Mouse (Mus musculus) NIH3T3 (cell line): Measurements from ENCODE around the gene Fbxo41.

Source experiments
- DNase-seq: peaks from one replicate; pipeline ENCODE4 v3.0.0-alpha.2; 2012; ENCODE audit warnings: low read depth

The Fbxo41 gene

DNA sequence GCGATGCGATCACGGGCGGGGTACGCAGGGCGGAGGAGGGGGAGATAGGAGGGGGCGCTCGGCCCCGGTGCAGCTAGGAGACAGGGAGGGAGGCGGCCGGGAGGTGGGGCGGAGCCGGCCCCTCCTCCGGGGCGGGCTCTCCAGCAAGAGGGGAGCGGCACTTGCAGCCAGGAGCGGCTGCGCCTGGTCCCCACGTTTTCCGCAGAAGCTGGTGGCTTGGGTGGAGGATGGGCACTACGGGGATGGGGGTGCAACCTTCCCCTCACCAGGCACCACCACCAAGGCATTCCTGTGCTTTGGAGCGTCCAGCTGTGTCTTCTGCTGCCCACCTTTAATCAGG lies at the start of gene Fbxo41:
Gene Fbxo41, minus strand, starts transcription at position 84 of the 340 bp plus-strand sequence.
- peak; percentile 67 for DNase-seq

DNA sequence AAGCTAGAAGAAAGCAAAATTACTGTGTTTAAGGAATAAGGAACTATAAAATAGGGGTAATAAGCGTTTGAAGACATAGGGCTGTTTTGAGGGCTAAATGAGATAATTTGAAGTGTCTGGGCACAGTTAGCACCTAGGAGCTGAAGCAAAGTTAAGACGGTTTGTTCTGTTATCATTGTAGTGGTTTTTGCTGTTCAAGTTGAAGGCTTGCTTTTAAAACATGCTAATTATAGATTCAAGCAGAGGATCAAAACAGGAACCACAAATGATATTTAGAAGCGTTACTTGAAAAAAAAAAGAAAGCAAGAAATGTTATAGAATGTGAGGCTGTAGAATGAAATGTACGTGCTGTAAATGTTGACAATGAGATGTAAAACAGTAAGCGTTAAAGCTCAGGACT lies 44.8 kb upstream of the Fbxo41 start:
- no peak for DNase-seq

- DNase-seq: no peak
Measured at GRCm38 (mm10) chr6:85544251-85544881, 41.6 kb upstream of the Fbxo41 start.

DNA sequence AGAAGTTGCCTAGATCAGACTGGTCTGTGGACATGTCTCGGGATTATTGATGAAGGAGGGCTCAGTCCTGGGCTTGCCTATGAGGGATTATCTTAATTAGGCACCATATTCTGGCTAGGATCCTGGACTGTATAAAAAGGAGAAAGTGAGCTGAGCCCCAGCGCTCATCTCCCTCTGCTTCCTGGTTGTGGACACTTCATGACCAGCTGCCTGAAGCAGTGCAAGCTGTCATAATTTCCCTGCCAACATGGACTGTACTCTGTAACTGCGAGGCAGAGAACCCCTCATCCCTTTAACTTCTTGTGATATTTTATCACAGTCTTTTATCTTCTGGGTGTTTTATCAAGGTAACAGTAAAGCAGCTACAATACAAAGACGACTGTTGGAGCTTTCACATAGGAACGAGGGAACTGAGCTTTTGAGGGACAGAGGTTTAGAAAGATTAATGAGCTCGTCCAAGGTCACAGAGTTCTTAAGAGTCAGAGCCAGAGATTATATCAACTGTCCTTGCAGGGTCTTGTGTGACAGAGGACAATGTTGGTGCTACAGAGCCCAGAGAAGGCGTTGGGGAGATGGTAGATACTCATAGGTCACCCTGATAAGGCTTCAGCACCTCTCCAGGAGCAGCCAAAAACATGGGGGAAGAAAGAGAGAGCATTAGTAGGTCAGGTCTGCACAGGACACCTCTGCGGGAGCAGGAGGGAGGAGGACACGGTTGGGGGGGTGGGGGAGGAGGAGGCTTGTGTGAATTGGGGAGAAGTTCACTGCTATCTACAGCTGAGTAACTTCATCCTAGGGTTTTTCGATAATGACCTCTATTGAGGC lies 40.8 kb upstream of the Fbxo41 start:
- no peak for DNase-seq

DNA sequence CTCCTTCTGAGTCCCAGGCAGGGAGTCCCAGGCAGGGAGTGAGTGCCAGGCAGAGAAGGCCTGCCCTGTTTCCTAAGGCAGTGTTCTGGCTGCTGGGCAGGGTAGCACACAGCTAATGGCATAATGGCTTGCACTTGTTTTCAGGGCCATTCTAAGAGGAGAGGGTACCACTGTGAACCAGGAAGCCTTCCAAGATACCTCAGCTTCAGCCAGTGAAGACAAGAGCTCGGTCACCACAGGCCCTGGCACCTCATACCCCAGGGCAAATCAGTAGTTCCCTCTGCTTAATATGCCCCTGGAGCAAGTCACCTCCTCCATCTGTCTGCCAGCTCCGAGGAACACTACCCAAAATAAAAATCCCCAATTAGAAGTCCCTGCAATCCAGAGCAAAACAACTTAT lies 20.0 kb upstream of the Fbxo41 start:
- DNase-seq: no peak

- no peak for DNase-seq
Measured at GRCm38 (mm10) chr6:85522026-85522425, 19.2 kb upstream of the Fbxo41 start.

DNA sequence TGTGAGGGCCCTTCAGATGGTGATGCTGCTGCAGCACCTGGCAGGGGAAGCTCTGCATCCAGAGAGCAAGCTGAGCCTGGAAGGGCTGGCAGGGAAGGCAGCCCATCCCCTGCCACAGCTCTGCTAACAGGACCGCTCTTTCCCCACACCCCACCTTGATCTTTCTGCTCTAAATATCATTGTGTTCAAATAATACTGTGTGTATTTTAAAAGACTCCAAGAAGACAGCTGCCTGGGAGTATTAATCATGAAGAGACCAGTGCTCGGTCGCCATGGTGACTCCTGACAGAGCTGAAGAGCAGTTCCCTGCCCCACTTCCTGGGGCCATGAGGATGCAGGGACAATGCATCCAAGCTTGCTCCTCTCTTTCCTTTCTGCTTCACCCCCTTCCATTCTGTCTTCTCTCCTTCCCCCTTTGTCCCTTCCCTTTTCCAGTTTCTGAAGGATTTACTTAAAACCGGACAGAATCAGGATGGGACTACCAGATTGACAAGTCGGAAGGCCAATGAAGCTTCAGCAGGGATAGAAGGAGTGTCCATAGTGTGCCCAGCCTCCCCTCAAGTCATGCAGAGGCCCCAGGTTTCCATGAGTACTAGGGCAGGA lies 15.4 kb upstream of the Fbxo41 start:
- peak; percentile 72 for DNase-seq

DNA sequence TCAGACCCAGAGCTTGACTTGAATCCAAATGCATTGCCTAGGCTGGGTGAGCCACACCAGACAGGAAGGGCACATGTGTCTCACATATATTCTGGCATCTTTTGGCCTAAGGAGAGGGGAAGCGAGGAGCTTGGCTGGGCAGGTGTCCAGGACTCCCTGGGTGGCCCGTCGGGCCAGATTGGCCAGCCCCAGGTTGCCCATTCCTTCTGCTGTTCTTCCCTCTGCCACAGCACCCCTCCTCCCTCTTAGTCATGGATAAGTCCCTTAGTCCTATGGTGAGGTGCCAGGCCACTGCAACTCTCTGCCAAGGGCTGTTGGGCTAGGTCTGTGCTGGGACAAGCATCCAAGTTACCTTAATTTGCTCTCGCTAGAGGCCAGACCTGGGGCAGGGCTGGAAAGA lies 13.1 kb upstream of the Fbxo41 start:
- peak; percentile 51 for DNase-seq

- peak; percentile 67 for DNase-seq
Measured at GRCm38 (mm10) chr6:85513531-85513910, 10.7 kb upstream of the Fbxo41 start, which contains the start of gene Egr4. Egr4 (minus strand) TSS chr6:85513589.

DNA sequence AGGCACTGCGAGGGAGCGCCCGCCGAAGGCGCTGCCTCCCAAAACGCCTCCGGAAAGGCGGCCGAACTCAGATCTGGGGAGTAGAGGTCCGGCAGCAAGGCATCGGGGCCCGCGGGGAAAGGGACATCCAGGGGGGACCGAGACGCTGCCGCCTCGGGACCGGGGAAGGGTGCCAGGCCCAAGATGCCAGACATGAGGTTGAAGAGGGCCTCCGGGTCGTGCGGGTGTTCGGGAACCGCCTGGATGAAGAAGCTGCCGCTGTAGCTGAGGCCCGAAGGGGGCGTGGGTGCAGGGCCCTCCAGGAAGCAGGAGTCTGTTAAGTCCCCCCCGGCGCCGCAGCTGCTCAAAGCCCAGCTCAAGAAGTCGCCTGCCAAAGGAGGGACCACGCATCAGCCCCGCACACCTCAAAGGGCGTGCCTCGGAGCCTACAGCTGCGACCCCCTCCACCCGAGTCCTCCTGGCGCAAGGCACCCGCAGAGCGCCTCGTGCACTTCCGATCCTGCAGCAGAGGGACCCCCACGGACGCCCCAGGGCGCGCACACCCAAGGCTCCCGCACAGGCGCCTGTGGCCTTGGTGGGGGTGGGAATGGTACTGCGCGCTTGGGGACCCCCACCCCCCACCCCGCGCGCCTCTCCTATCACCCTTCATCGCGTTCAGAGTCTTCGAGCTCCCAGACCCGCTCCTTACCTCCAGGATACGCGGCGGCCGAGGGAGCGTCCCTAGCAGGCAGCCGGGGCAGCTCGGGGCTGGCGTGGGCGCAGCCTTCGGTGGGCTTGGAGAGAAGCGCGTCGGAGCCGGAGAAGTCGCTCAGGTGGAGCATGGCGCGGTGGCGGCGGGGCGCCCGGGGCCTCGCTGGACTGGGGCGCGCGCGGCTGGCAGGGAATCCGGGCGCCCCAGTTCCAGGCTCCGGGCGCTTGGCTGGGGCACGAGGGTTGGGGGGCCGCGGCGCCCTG lies 10.1 kb upstream of the Fbxo41 start:
- DNase-seq: no peak

DNA sequence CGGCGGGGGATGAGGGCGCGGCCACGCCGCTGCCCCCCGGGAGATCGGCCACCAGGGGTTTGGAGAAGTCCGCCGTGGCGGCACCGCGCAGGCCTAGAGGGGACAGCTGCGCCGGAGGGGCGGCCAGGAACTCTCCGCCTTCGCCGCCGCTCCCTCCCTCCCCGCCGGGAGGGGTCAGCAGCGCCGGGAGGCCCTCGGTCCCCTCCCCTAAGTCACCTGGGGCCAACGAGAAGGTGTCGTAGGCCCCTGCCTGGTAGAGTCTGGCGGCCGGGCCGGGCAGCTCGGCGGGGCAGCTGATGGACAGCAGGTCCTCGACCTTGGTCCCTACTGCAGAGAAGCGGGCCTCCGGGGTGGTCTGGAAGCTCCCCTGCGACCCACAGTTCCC lies 9.3 kb upstream of the Fbxo41 start:
- no peak for DNase-seq

- no peak for DNase-seq
Measured at GRCm38 (mm10) chr6:85511286-85512055, 8.7 kb upstream of the Fbxo41 start.

DNA sequence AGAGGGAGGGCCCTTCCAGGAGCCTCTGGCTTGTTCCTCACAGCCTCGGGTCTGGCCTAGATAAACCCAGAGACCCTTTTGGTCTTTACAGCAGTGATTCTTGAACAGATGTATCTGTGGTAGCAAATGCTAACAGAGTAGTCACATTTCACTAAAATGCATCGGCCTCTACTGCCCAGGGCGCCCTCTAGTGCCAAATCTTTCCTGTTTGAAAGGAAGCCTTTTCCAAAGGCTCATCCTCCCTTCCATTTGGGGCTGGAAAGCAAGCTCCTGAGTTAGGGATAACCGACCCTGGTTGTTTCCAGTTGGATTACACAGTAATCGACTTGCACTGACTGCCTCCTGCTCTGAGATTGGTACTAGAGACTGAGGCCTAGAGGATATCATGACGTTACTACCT lies 7.7 kb upstream of the Fbxo41 start:
- DNase-seq: peak; percentile 87

GRCm38 (mm10) chr6:85508602-85509001 lies 5.8 kb upstream of the Fbxo41 start:
- peak; percentile 26 for DNase-seq

- no peak for DNase-seq
Measured at GRCm38 (mm10) chr6:85504908-85505307, 2.1 kb upstream of the Fbxo41 start.

- DNase-seq: peak; percentile 28
Measured at GRCm38 (mm10) chr6:85502103-85502910, 487 bp downstream of the Fbxo41 start.

DNA sequence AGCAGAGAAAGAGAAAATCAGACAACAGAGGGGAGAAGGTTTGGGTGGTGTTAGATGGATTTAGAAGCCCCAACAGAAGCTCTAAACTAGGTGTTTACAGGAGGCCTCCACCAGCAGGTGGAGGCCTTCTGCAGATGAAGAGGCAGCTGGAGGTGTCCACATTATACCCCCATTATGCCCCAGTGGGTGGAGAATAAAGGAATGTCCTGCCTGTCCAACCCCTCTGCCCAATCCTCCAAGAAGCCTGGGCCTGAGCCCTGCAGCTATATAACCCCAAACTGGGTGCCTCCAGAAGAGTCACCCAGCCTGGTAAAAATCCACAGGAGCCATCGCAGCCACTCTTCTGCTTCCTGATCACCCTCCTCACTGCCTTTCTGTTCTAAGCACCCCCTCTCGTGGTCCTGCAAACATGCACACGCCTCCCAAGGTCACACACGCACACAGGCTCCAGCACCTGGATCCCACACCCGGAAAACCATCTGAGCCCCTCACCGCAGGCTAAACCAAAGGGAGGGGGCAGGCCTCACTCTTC lies 1.2 kb downstream of the Fbxo41 start:
- DNase-seq: peak; percentile 16

- DNase-seq: peak; percentile 40
Measured at GRCm38 (mm10) chr6:85500416-85500815, 2.4 kb downstream of the Fbxo41 start.

GRCm38 (mm10) chr6:85498147-85498546 lies 4.6 kb downstream of the Fbxo41 start:
- peak; percentile 69 for DNase-seq

- DNase-seq: no peak
Measured at GRCm38 (mm10) chr6:85496976-85497375, 5.8 kb downstream of the Fbxo41 start.
